Mouse (Mus musculus) limb, embryonic 14.5 days (tissue): ENCODE data around the gene Cdc42. TPM values are rescaled to one million over a fixed set of nuclear protein-coding genes. Genes with fewer than 3 reads are reported as not detected.

Experiments
- ATAC-seq: fragments of 200-750 bp; cut with Nextera tagmentation; 2 replicates; pipeline ENCODE4 v1.8.0; 2017; ENCODE audit warnings: low read depth, moderate number of reproducible peaks, moderate TSS enrichment; ENCODE audit not compliant: low FRiP score
- DNase-seq: peaks from one replicate; pipeline ENCODE4 v3.0.0-alpha.2; 2015; ENCODE audit warnings: low spot score
- H3K27ac ChIP-seq: fragments of 300-500 bp; sonication (generic); replicated peaks from 2 replicates; pipeline ENCODE4 v1.5.1; 2014; ENCODE audit warnings: low read depth, mild to moderate bottlenecking, low read length, moderate library complexity, mixed read lengths
- H3K27me3 ChIP-seq: fragments of 300-500 bp; sonication (generic); 2 replicates; pipeline ENCODE4 v1.6.1; 2014; ENCODE audit warnings: low read length, mixed read lengths; ENCODE audit not compliant: control insufficient read depth, insufficient read depth
- H3K36me3 ChIP-seq: fragments of 300-500 bp; sonication (generic); 2 replicates; pipeline ENCODE4 v1.6.1; 2014; ENCODE audit warnings: mild to moderate bottlenecking, low read length, moderate library complexity, mixed read lengths; ENCODE audit not compliant: control insufficient read depth, insufficient read depth
- H3K4me1 ChIP-seq: fragments of 300-500 bp; sonication (generic); 2 replicates; pipeline ENCODE4 v1.6.1; 2014; ENCODE audit warnings: antibody characterized with exemption, low read length, mixed read lengths; ENCODE audit not compliant: control insufficient read depth, insufficient read depth
- H3K4me2 ChIP-seq: fragments of 300-500 bp; sonication (generic); replicated peaks from 2 replicates; pipeline ENCODE4 v1.6.1; 2014; ENCODE audit warnings: low read depth, mild to moderate bottlenecking, low read length, moderate library complexity; ENCODE audit not compliant: severe bottlenecking
- H3K4me3 ChIP-seq: fragments of 300-500 bp; sonication (generic); replicated peaks from 2 replicates; pipeline ENCODE4 v1.5.1; 2014; ENCODE audit warnings: low read length
- H3K9ac ChIP-seq: fragments of 300-500 bp; sonication (generic); 2 replicates; pipeline ENCODE4 v1.6.1; 2014; ENCODE audit warnings: mild to moderate bottlenecking, low read depth, low read length, moderate library complexity; ENCODE audit not compliant: severe bottlenecking
- H3K9me3 ChIP-seq: fragments of 300-500 bp; sonication (generic); 2 replicates; pipeline ENCODE4 v1.6.1; 2016; ENCODE audit warnings: low read length; ENCODE audit not compliant: control insufficient read depth
- POLR2A ChIP-seq: fragments of 200-500 bp; IDR thresholded peaks from 2 replicates; pipeline ENCODE4 v1.8.0; 2012; ENCODE audit warnings: inconsistent platforms, mild to moderate bottlenecking, moderate library complexity, borderline replicate concordance; ENCODE audit not compliant: insufficient read depth, insufficient read length; ENCODE audit errors: extremely low read depth
- WGBS: fragments of 180-500 bp; shearing (Covaris S2); extraction: QIAGEN DNeasy Blood & Tissue Kit; methylation state at CpG from one replicate; pipeline ENCODE4 v1.1.7; 2014; 5-methylcytosine and 5-hydroxymethylcytosine counted together
- polyA plus RNA-seq, 2 experiments: library from polyadenylated mRNA; depleted of rRNA in 1 of 2; stranded (reverse) in 1 of 2; unstranded in 1 of 2; fragments of >200 nt; fragmentation: Nextera tagmentation in 1 of 2; extraction: Ambion mirVana in 1 of 2; gene quantifications; 2 replicates each; pipeline versions ENCODE4 v1.2.1 to v1.2.3; 2012 to 2014

Cdc42 gene
- polyA plus RNA-seq, 2 experiments = 342 to 720 TPM

DNA sequence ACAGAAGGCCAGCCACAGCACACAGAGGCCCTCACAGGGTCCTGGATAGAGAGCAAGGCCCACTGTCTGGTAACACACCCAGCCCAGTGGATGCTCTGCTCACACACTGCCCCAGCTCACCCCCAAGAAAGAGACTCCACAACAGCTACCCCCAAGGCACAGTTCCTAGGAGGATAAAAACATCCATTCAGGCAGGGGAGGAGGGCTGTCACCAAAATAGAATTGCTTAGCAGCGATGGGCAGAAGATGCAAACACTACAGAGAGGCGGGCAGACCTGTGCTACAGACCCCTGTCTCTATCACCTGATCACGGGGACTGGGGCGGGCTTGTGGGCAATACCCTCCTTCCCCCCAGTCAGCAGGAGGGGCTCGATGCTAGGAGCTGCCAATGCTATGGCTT, 63.0 kb downstream of the Cdc42 start:
- Histone ChIP-seq H3K27me3 (no peaks in the 10 kb centered on the region), H3K27ac (no peak overlapping the region), H3K4me3 (no peak overlapping the region), H3K4me1 (no peaks in the 10 kb centered on the region), H3K9ac (no peak overlapping the region), H3K36me3 (peaks cover 6% of the 10 kb centered on the region; the same call in 1 of the 2 replicates), H3K9me3 (no peaks in the 10 kb centered on the region), H3K4me2 (no peak overlapping the region)
- TF ChIP-seq POLR2A = no peak
- WGBS = 69% methylated on average over 5 of the region's 5 CpGs
- ATAC-seq (no peak), DNase-seq (no peak)

DNA sequence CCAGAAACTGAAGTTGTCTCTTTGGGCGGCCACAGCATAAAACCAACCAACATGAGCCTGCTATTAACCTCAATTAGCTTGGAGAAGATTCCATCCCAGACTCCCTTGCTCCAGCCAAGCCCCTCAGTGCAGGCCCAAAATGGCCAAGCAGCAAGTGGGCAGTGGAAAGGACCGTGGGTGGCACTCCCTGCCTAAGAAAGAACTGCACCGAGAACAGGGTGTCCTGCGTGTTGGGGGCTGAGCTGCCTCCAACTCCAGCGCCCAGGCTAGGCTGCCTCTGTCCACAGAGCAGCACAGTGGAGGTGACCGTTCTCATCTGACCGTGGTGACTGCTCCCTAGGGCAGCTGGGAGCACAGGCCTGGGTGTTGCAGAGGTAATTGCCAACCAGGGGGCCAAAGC, 63.5 kb downstream of the Cdc42 start:
- no peak overlapping the region for H3K27ac ChIP-seq
- ATAC-seq (no peak), DNase-seq (no peak)
- no peaks in the 10 kb centered on the region for H3K9me3 ChIP-seq
- H3K4me3 ChIP-seq = no peak overlapping the region
- no peak overlapping the region for H3K9ac ChIP-seq
- H3K4me1 ChIP-seq = no peaks in the 10 kb centered on the region
- H3K4me2 ChIP-seq = no peak overlapping the region
- no peak for TF ChIP-seq POLR2A
- no peaks in the 10 kb centered on the region for H3K27me3 ChIP-seq
- H3K36me3 ChIP-seq = peaks cover 6% of the 10 kb centered on the region; the same call in 1 of the 2 replicates
- WGBS = 80% methylated on average over 7 of the region's 7 CpGs

DNA sequence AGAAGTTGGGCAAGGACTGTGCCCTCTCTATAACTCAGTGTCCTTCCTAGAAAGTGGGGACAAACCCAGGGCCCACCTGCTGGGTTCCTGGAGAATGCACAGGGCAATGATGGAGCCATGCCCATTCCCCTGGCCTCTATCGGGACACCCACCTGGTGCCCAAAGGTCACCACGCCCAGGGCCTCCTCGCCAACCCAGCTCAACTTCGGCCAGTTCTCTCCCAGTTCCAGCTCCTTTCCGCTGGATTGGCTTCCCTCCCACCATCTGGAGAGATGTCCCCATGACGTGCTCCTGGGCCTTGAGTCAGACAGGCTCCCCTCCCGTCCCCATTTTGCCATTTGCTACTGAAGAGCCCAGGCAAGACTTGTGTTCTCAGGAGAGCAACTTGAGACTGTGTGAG, 64.9 kb downstream of the Cdc42 start:
- H3K27ac ChIP-seq = no peak overlapping the region
- no peak for TF ChIP-seq POLR2A
- DNase-seq (no peak), ATAC-seq (no peak)
- H3K4me2 ChIP-seq = no peak overlapping the region
- H3K4me1 ChIP-seq = no peaks in the 10 kb centered on the region
- 87% methylated on average over 7 of the region's 7 CpGs for WGBS
- no peak overlapping the region for H3K9ac ChIP-seq
- H3K27me3 ChIP-seq = no peaks in the 10 kb centered on the region
- no peak overlapping the region for H3K4me3 ChIP-seq
- no peaks in the 10 kb centered on the region for H3K36me3 ChIP-seq
- H3K9me3 ChIP-seq = no peaks in the 10 kb centered on the region

DNA sequence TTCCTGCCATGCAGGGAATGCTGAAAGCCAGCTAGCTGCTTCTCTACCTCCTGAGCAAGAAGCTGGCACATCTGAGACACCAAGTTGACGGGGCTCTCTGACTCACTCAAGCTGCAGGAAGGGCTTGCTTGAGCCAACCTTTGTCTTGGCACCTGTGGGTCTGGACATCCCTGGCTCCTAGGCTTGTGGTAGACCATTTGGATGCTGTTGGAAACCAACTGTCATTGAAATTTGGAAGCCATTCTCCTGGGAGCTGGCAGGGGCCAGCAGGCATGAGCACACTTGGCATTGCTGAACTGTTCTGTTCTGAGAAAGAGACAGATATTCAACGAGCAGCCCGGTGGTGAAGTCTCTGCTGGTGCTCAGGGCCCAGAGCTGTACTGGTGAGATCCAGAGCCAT, 67.3 kb downstream of the Cdc42 start:
- Histone ChIP-seq H3K4me1 (no peaks in the 10 kb centered on the region), H3K27ac (no peak overlapping the region), H3K4me3 (no peak overlapping the region), H3K27me3 (no peaks in the 10 kb centered on the region), H3K9ac (no peak overlapping the region), H3K4me2 (no peak overlapping the region), H3K36me3 (no peaks in the 10 kb centered on the region), H3K9me3 (no peaks in the 10 kb centered on the region)
- DNase-seq (no peak), ATAC-seq (no peak)
- TF ChIP-seq POLR2A = no peak
- WGBS = 81% methylated on average over 3 of the region's 3 CpGs

DNA sequence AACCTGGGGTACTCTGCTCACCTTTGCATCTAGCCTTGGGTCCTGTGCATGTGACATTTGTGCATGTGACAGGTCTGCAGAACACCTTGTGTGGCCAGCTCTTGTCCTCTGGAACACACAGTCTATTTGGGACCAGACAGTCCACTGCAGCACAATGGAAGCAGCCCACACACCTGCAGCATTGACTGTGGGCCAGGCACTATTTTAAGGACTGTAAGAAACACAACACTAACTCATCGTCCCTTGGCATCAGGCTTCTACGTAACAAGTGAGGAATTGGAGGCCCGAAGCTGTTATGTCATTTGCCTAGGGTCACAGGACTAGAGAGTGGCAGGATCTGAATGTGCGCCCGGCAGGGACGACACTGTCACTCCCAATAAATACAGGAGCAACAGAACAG, 67.8 kb downstream of the Cdc42 start:
- Histone ChIP-seq H3K4me1 (no peaks in the 10 kb centered on the region), H3K27ac (no peak overlapping the region), H3K9me3 (no peaks in the 10 kb centered on the region), H3K36me3 (no peaks in the 10 kb centered on the region), H3K27me3 (no peaks in the 10 kb centered on the region; the same call in 1 of the 2 replicates), H3K4me3 (no peak overlapping the region), H3K4me2 (no peak overlapping the region), H3K9ac (no peak overlapping the region)
- ATAC-seq (no peak), DNase-seq (no peak)
- WGBS = 87% methylated on average over 6 of the region's 6 CpGs
- TF ChIP-seq POLR2A = no peak

DNA sequence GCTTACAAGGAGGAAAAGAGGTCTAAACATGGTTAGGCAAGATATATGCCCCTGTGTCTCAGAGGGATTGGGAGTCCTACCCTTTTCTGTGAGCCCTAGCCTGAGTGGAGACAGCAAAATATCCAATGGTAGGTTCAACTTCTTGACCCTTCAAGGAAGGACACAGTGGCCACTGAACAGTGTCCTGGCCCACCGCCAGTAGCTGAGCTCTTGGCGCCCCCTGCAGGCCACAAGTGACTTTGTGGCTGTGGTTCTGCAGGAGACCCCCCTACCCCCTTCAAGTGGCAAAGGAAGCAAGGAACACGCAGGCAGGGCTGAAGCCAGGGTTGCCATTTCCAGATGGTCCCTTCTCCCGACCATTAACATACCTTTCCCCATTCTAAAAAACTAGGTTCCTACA, 69.7 kb downstream of the Cdc42 start:
- no peak for DNase-seq
- Histone ChIP-seq H3K4me1 (peaks cover 1% of the 10 kb centered on the region; the same call in 1 of the 2 replicates), H3K9ac (no peak overlapping the region), H3K4me2 (no peak overlapping the region), H3K4me3 (no peak overlapping the region), H3K9me3 (no peaks in the 10 kb centered on the region), H3K27me3 (peaks cover 7% of the 10 kb centered on the region; the same call in 1 of the 2 replicates), H3K27ac (no peak overlapping the region), H3K36me3 (no peaks in the 10 kb centered on the region)
- no peak for ATAC-seq
- no peak for TF ChIP-seq POLR2A
- 2% methylated on average over 4 of the region's 4 CpGs for WGBS
